In genomic region chr15:84427624-84428023, GRCm38 (mm10) we compare ENCODE assay signal across 26 mouse cellular contexts.
"Had no signal": no experiment of that assay in that cellular context is flagged by ENCODE, and none has a peak within 500 bp of the region (broad histone marks: within the 10 kb centered on the region; RNA-seq: fewer than 3 reads in every experiment).

No protein-coding gene starts in this region.

- H3K9me3 ChIP-seq: kidney, embryonic 15.5 days; limb, embryonic 10.5 days; limb, embryonic 13.5 days; liver, embryonic 12.5 days; liver, embryonic 15.5 days; lung, embryonic 15.5 days; megakaryocyte, embryonic 14.5 days; midbrain, embryonic 12.5 days; midbrain, embryonic 15.5 days; neural tube, embryonic 12.5 days; neural tube, embryonic 15.5 days had no signal

- H3K4me2 ChIP-seq: kidney, embryonic 15.5 days; limb, embryonic 13.5 days; liver, embryonic 12.5 days; liver, embryonic 15.5 days; lung, embryonic 15.5 days; midbrain, embryonic 12.5 days; midbrain, embryonic 15.5 days; neural tube, embryonic 12.5 days; neural tube, embryonic 15.5 days had no signal

- H3K4me1 ChIP-seq: limb, embryonic 13.5 days; liver, embryonic 15.5 days; lung, embryonic 15.5 days; midbrain, embryonic 15.5 days had no signal

- H3K4me3 ChIP-seq: kidney, embryonic 15.5 days; left cerebral cortex, adult 2 months; limb, embryonic 10.5 days; limb, embryonic 13.5 days; liver, embryonic 12.5 days; liver, embryonic 15.5 days; lung, embryonic 15.5 days; megakaryocyte, embryonic 14.5 days; midbrain, embryonic 12.5 days; midbrain, embryonic 15.5 days; neural tube, embryonic 12.5 days; neural tube, embryonic 15.5 days had no signal

- H3K27me3 ChIP-seq: kidney, embryonic 15.5 days; limb, embryonic 13.5 days; liver, embryonic 15.5 days; lung, embryonic 15.5 days; midbrain, embryonic 15.5 days; neural tube, embryonic 12.5 days; neural tube, embryonic 15.5 days had no signal

- DNase-seq: kidney, postnatal 10 days; kidney, postnatal 36 days; layer of hippocampus, postnatal 36 days; liver; lung, adult 18-20 months; lung, postnatal 10 days; lung, postnatal 36 days; right cerebral cortex, adult 18-20 months; right cerebral cortex, postnatal 14 days; right cerebral cortex, postnatal 4 days; thymus, adult 2 months; thymus, postnatal 14 days; thymus, postnatal 4 days had no signal

- ATAC-seq: liver, embryonic 12.5 days; midbrain, embryonic 15.5 days had no signal

- H3K27ac ChIP-seq: kidney, embryonic 15.5 days; left cerebral cortex, adult 2 months; limb, embryonic 10.5 days; limb, embryonic 13.5 days; liver, embryonic 12.5 days; liver, embryonic 15.5 days; lung, embryonic 15.5 days; midbrain, embryonic 12.5 days; midbrain, embryonic 15.5 days; neural tube, embryonic 12.5 days; neural tube, embryonic 15.5 days; stomach, postnatal 0 days had no signal

- H3K36me3 ChIP-seq: kidney, embryonic 15.5 days; limb, embryonic 10.5 days; limb, embryonic 13.5 days; liver, embryonic 12.5 days; liver, embryonic 15.5 days; lung, embryonic 15.5 days; midbrain, embryonic 12.5 days; midbrain, embryonic 15.5 days; neural tube, embryonic 12.5 days; neural tube, embryonic 15.5 days had no signal

- H3K9ac ChIP-seq: kidney, embryonic 15.5 days; limb, embryonic 13.5 days; liver, embryonic 12.5 days; liver, embryonic 15.5 days; lung, embryonic 15.5 days; midbrain, embryonic 12.5 days; midbrain, embryonic 15.5 days; neural tube, embryonic 12.5 days; neural tube, embryonic 15.5 days had no signal
